Mouse (Mus musculus) ES-E14 (cell line): ENCODE results near the gene Magi2. TPM values are rescaled to one million over a fixed set of nuclear protein-coding genes. Genes with fewer than 3 reads are reported as not detected.

Source experiments
- DNase-seq: peaks from one replicate; pipeline ENCODE4 v3.0.0-alpha.2; 2013; ENCODE audit warnings: low read depth, low spot score
- H3K27ac ChIP-seq: 2 replicates; pipeline ENCODE4 v1.5.1; 2012; ENCODE audit warnings: low read depth, mild to moderate bottlenecking, low read length, moderate library complexity, mixed read lengths; ENCODE audit not compliant: poor library complexity, insufficient read depth, severe bottlenecking
- H3K36me3 ChIP-seq: 2 replicates; pipeline ENCODE4 v1.6.1; 2012; ENCODE audit warnings: mild to moderate bottlenecking, low read length, moderate library complexity, mixed read lengths; ENCODE audit not compliant: control insufficient read depth, poor library complexity, insufficient read depth, severe bottlenecking
- H3K4me1 ChIP-seq, 2 experiments: fragments of 150-350 bp in 1 of 2; sonication (generic) in 1 of 2; 2 replicates each; pipeline ENCODE4 v1.6.1; 2012; ENCODE audit warnings: low read length in 2 of 2, mild to moderate bottlenecking in 1 of 2, mixed read lengths in 1 of 2; ENCODE audit not compliant: control insufficient read depth in 2 of 2, insufficient read depth in 2 of 2, poor library complexity in 1 of 2
- H3K4me3 ChIP-seq, 2 experiments: fragments of 150-350 bp in 1 of 2; sonication (generic) in 1 of 2; 2 replicates each; pipeline ENCODE4 v1.5.1; 2012; ENCODE audit warnings: low read length in 2 of 2, low read depth in 1 of 2, mild to moderate bottlenecking in 1 of 2, mixed read lengths in 1 of 2; ENCODE audit not compliant: insufficient read depth in 1 of 2, poor library complexity in 1 of 2, severe bottlenecking in 1 of 2
- H3K9ac ChIP-seq: 2 replicates; pipeline ENCODE4 v1.6.1; 2012; ENCODE audit warnings: low read depth, mild to moderate bottlenecking, low read length, mixed read lengths; ENCODE audit not compliant: poor library complexity, insufficient read depth, severe bottlenecking
- H3K9me3 ChIP-seq: fragments of 150-350 bp; sonication (generic); 2 replicates; pipeline ENCODE4 v1.6.1; 2012; ENCODE audit warnings: low read depth, mild to moderate bottlenecking, low read length; ENCODE audit not compliant: control insufficient read depth, insufficient read depth
- CHD2 ChIP-seq: IDR thresholded peaks from 2 replicates; pipeline ENCODE4 v1.6.1; 2014; ENCODE audit warnings: mild to moderate bottlenecking, low read depth, low read length, inconsistent platforms
- HCFC1 ChIP-seq: IDR thresholded peaks from 2 replicates; pipeline ENCODE4 v1.6.1; 2012; ENCODE audit warnings: low read length, inconsistent platforms, borderline replicate concordance; ENCODE audit not compliant: insufficient read depth
- MAFK ChIP-seq: IDR thresholded peaks from 2 replicates; pipeline ENCODE4 v1.6.1; 2014; ENCODE audit warnings: mild to moderate bottlenecking, low read depth, low read length, inconsistent platforms; ENCODE audit not compliant: insufficient read depth
- ZC3H11A ChIP-seq: IDR thresholded peaks from 2 replicates; pipeline ENCODE4 v1.6.1; 2012; ENCODE audit warnings: low read depth, mild to moderate bottlenecking, inconsistent platforms, low read length, borderline replicate concordance
- ZNF384 ChIP-seq: IDR thresholded peaks from 2 replicates; pipeline ENCODE4 v1.6.1; 2012; ENCODE audit warnings: low read depth, low read length, inconsistent platforms
- in situ Hi-C, 2 experiments: fragments of 600-800 bp; cut with MboI; formaldehyde crosslinking; loops; one replicate each; pipeline ENCODE4 v1.15.1; 2025; ENCODE audit warnings: low sequenced_read_pairs in 2 of 2, inconsistent platforms in 1 of 2; ENCODE audit not compliant: unreplicated experiment in 2 of 2
- total RNA-seq: library from RNA; depleted of rRNA; stranded (reverse); fragments of 300-350 nt; gene quantifications from 2 replicates; pipeline ENCODE4 v1.2.3, GENCODE M21; 2012

Gene Magi2
- total RNA-seq, 1 experiment: 0.85 TPM

DNA sequence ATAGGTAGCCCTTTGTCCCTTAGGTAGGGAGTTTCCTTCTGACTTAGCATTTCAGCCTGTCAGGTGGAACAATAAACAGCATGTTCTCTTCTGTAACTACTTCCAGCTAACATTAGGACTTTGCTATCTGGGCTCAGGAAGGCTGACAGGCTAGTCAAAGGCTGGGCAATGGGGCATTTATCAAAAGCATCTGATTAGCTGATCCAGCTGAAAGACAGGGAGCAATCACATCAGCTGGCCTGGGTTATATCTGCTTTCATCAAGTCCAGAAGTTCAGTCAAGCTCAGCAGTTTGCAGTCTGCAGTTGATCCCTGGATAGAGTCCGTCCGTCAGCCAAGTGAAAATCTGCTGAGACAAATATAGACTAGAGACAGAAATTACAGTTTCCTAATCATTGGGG is 1094.1 kb downstream of the Magi2 start:
- Histone ChIP-seq H3K9ac (no peak overlapping the region), H3K27ac (no peak overlapping the region), H3K9me3 (no peaks in the 10 kb centered on the region), H3K4me1 (0 out of 4 replicates have a peak, but pooled peaks cover 0 to 2% of the 10 kb centered on the region in 2 experiments), H3K36me3 (no peaks in the 10 kb centered on the region), H3K4me3 (no peak overlapping the region)
- TF ChIP-seq ZNF384 (no peak), MAFK (no peak), CHD2 (no peak), HCFC1 (no peak), ZC3H11A (no peak)
- in situ Hi-C loops: no loop called here
- DNase-seq: no peak

DNA sequence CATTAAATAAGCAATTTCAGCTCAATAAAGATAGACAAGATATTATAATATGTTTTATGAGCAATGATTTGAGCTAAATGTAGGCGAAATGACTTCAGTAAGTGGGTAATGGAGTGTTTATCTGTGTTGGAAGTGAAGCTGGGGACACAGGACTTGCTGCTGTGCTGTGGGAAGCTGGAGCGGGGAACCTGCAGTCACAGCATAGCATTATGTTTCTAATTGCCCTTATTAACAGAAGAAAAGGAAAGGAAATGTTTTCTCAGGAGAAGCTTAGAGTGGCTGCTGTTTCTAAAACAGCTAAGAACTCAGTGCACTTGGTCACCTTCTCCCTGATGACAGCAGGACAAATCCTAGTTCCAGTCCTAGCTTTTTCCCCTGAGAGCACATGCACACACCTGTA is 1098.5 kb downstream of the Magi2 start:
- Histone ChIP-seq H3K4me3 (no peak overlapping the region), H3K9me3 (no peaks in the 10 kb centered on the region), H3K36me3 (no peaks in the 10 kb centered on the region), H3K27ac (no peak overlapping the region), H3K9ac (no peak overlapping the region), H3K4me1 (0 out of 4 replicates have a peak, but pooled peaks cover 0 to 2% of the 10 kb centered on the region in 2 experiments)
- peak; percentile 31 for DNase-seq
- no peak for TF ChIP-seq ZC3H11A
- no peak for TF ChIP-seq HCFC1
- no peak for TF ChIP-seq MAFK
- no peak for TF ChIP-seq ZNF384
- no peak for TF ChIP-seq CHD2
- in situ Hi-C loops: no loop called here

DNA sequence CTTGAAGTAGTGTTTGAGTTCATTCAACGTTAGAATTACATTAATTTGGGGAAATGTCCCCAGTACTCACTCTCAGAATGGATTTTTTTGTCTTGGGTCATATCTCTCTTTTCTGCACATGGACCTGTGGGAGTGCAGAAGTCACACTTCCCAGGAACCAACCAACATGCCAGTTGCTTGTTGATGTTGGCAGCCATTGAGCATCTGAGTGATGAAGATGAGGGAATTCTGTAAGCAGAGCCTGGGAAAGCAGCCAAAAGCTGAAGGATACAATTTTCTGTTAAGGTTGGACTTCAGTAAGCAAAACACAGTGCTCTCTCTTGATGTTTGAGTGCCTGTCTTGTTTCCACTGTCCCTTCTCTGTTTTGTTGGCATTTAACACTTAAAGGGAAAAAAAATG is 1102.1 kb downstream of the Magi2 start:
- Histone ChIP-seq H3K27ac (no peak overlapping the region), H3K9me3 (no peaks in the 10 kb centered on the region), H3K36me3 (no peaks in the 10 kb centered on the region), H3K9ac (no peak overlapping the region), H3K4me3 (no peak overlapping the region), H3K4me1 (0 out of 4 replicates have a peak, but pooled peaks cover 0 to 2% of the 10 kb centered on the region in 2 experiments)
- TF ChIP-seq HCFC1: no peak
- TF ChIP-seq MAFK: no peak
- no peak for TF ChIP-seq ZNF384
- TF ChIP-seq CHD2: no peak
- TF ChIP-seq ZC3H11A: no peak
- in situ Hi-C loops: no loop called here
- no peak for DNase-seq

DNA sequence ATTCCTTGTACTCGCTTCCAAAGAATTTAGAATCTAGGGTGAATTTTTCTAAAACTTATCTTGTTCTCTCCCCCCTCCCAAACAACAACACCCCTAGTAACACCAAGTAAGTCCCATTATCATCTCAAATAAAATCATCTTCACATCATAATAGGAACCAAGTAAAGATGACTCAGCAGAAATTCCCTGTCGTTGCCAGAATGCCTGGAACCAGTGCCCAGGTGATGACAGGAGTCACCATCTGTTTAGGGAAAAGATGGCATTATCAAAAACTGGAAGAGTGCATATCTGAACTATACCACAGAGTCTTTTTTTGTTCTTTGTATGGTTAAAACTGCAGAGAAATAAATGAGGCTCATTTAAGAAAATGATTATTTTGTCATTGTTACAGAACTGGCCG is 1103.2 kb downstream of the Magi2 start:
- in situ Hi-C loops: no loop called here
- H3K4me1 ChIP-seq: no peaks in the 10 kb centered on the region
- TF ChIP-seq CHD2 (no peak), MAFK (peak; percentile 88)
- DNase-seq: no peak
- no peak overlapping the region for H3K9ac ChIP-seq
- H3K36me3 ChIP-seq: no peaks in the 10 kb centered on the region
- H3K9me3 ChIP-seq: no peaks in the 10 kb centered on the region
- no peak overlapping the region for H3K4me3 ChIP-seq
- H3K27ac ChIP-seq: no peak overlapping the region

DNA sequence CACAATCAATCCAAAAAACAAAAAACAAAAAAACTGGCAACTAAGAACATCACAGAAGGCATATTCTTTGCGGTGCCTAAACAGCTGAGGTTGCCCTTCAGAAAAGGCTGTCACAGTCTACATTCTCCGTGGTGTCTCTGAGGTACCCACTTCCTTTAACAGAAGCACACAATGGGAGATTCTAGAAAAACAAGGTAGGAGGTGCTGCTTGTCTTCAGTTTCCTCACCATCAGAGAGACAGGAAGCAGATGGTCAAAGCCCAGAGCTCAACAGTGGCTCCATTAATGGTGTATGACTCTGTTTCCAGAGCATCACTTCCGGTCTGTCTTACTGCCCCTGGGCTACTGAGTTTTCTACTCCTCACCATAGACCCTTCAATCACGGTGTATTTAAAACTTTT is 1105.7 kb downstream of the Magi2 start:
- H3K4me3 ChIP-seq: no peak overlapping the region
- no peaks in the 10 kb centered on the region for H3K4me1 ChIP-seq
- in situ Hi-C loops: no loop called here
- no peaks in the 10 kb centered on the region for H3K9me3 ChIP-seq
- H3K27ac ChIP-seq: no peak overlapping the region
- H3K9ac ChIP-seq: no peak overlapping the region
- TF ChIP-seq ZNF384: no peak
- TF ChIP-seq ZC3H11A: no peak
- TF ChIP-seq MAFK: no peak
- TF ChIP-seq CHD2: no peak
- no peak for TF ChIP-seq HCFC1
- H3K36me3 ChIP-seq: no peaks in the 10 kb centered on the region
- no peak for DNase-seq
